Mouse (Mus musculus): ENCODE results near the gene Gpr135. TPM values are rescaled to one million over a fixed set of nuclear protein-coding genes. Genes with fewer than 3 reads are reported as not detected.

The Gpr135 gene
- total and polyA plus RNA-seq, 3 experiments: not detected

DNA sequence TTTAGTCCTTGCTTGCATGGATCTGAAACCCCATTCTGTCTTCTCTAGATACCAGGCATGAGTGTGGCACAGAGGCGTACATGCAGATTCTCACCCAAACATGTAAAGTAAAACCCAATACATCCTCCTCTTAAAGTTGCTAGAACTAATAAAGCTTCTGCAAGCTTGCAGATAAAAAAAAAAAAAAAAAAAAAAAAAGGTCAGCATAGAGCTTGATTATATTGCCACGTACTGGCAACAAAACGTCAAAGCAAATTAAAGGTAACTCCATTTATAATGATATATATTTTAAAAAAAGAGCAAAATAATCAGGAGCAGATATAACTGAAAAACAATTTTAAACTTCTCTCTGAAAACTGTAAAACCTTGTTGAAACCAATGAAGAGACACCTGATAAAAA lies 29.7 kb downstream of the Gpr135 start:
- no peak for TF ChIP-seq GATA2 (IDR thresholded peaks at IDR 0.05; ENCODE audit: borderline replicate concordance, low read depth, low read length)
- TF ChIP-seq TAL1 (conservative IDR thresholded peaks at IDR 0.05; ENCODE audit: low read depth, low read length): no peak
- no peak for TF ChIP-seq CTCF (IDR thresholded peaks at IDR 0.05; ENCODE audit: low read depth, low read length)
- TF ChIP-seq GATA1 (IDR thresholded peaks at IDR 0.05; ENCODE audit: borderline replicate concordance, low read length): no peak
- no peak for TF ChIP-seq POLR2AphosphoS5 (IDR thresholded peaks at IDR 0.05; ENCODE audit: insufficient replicate concordance, low read depth, low read length)
- Histone ChIP-seq H3K9me3 (replicated peaks) (no peaks in the 10 kb centered on the region), H3K36me3 (replicated peaks) (no peaks in the 10 kb centered on the region), H3K27me3 (ENCODE audit: insufficient read depth, low read length) (peaks cover 7% of the 10 kb centered on the region; the same call in 1 of the 2 replicates), H3K4me3 (ENCODE audit: low read depth, low read length) (no peak overlapping the region), H3K4me1 (ENCODE audit: insufficient read depth, low read depth, low read length) (peaks cover 16% of the 10 kb centered on the region)
- no peak for DNase-seq (ENCODE audit: low spot score)
- ATAC-seq (ENCODE audit: extremely low read depth, insufficient number of reproducible peaks, low FRiP score, poor library complexity, severe bottlenecking): no peak

DNA sequence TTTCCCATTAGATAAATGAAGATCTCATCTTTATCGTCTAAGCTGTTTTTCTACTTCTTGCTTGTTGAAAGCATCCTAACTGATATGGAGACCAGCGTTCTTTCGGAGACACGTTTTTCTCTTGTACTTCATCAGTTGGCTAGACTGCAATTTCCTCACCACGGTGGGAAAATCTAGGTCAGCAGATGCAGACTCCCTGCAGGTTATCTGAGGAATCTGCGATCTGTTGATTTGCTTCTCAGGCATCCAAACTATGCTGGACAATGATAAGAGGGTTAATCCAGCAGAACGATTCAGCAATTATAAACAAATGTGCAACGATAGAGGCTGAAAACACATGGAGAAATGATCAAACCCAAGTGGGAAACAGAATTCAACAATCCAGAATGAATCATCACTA lies 31.4 kb downstream of the Gpr135 start:
- Histone ChIP-seq H3K27me3 (ENCODE audit: insufficient read depth, low read length) (peaks cover 5% of the 10 kb centered on the region; the same call in 1 of the 2 replicates), H3K4me3 (ENCODE audit: low read depth, low read length) (no peak overlapping the region), H3K4me1 (ENCODE audit: insufficient read depth, low read depth, low read length) (peaks cover 18% of the 10 kb centered on the region), H3K36me3 (replicated peaks) (no peaks in the 10 kb centered on the region), H3K9me3 (replicated peaks) (no peaks in the 10 kb centered on the region)
- ATAC-seq (ENCODE audit: extremely low read depth, insufficient number of reproducible peaks, low FRiP score, poor library complexity, severe bottlenecking): no peak; the same call in 1 of the 2 replicates
- no peak for TF ChIP-seq TAL1 (conservative IDR thresholded peaks at IDR 0.05; ENCODE audit: low read depth, low read length)
- TF ChIP-seq CTCF (IDR thresholded peaks at IDR 0.05; ENCODE audit: low read depth, low read length): no peak
- TF ChIP-seq GATA2 (IDR thresholded peaks at IDR 0.05; ENCODE audit: borderline replicate concordance, low read depth, low read length): no peak
- no peak for DNase-seq (ENCODE audit: low spot score)

DNA sequence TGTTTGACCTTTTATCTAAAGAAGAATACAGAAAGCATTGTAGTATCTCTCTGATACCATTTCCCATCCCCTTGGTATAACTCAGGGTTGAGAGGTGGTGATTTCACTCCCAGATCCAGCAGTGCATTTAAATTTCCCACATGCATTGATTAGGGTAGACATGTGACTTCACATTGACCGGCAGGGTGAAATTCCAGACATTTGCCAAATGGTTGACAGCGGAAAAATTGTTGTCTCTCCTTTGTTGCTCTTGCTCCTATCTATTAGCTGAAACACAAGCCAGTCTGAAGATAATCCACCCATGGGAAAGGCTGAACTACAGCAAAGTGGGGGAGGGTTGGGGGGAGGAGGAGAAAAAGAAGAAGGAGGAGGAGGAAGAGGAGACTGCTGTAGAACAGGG lies 32.1 kb downstream of the Gpr135 start:
- ATAC-seq (ENCODE audit: extremely low read depth, insufficient number of reproducible peaks, low FRiP score, poor library complexity, severe bottlenecking) (no peak), DNase-seq (ENCODE audit: low spot score) (no peak)
- no peak for TF ChIP-seq GATA2 (IDR thresholded peaks at IDR 0.05; ENCODE audit: borderline replicate concordance, low read depth, low read length)
- TF ChIP-seq CTCF (IDR thresholded peaks at IDR 0.05; ENCODE audit: low read depth, low read length): no peak
- no peak for TF ChIP-seq TAL1 (conservative IDR thresholded peaks at IDR 0.05; ENCODE audit: low read depth, low read length)
- TF ChIP-seq POLR2AphosphoS5 (IDR thresholded peaks at IDR 0.05; ENCODE audit: insufficient replicate concordance, low read depth, low read length): no peak
- TF ChIP-seq GATA1 (IDR thresholded peaks at IDR 0.05; ENCODE audit: borderline replicate concordance, low read length): no peak
- Histone ChIP-seq H3K9me3 (replicated peaks) (no peaks in the 10 kb centered on the region), H3K4me1 (ENCODE audit: insufficient read depth, low read depth, low read length) (peaks cover 18% of the 10 kb centered on the region), H3K27me3 (ENCODE audit: insufficient read depth, low read length) (peaks cover 4% of the 10 kb centered on the region; the same call in 1 of the 2 replicates), H3K4me3 (ENCODE audit: low read depth, low read length) (no peak overlapping the region), H3K36me3 (replicated peaks) (no peaks in the 10 kb centered on the region)

DNA sequence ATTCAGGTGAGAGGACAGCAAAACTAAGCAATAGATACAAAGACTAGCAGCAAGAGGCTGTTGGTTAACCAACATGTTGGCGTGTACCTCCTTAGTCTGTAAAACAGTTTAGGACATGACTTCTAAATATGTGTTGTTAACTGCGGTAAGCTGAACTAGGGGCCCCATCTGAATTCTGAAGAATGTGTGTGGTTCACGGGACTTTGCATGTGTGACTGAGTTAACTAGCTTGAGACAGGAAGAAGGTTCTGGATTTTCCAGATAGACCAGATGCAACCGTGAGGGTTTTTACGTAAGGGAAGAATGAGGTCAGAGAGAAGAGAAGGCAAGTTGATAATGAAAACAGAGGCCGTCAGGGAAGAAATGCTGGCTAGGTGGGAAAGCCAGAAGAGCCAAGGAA lies 33.9 kb downstream of the Gpr135 start:
- Histone ChIP-seq H3K4me1 (ENCODE audit: insufficient read depth, low read depth, low read length) (peaks cover 18% of the 10 kb centered on the region), H3K27me3 (ENCODE audit: insufficient read depth, low read length) (no peaks in the 10 kb centered on the region), H3K9me3 (replicated peaks) (no peaks in the 10 kb centered on the region), H3K4me3 (ENCODE audit: low read depth, low read length) (no peak overlapping the region), H3K36me3 (replicated peaks) (no peaks in the 10 kb centered on the region)
- no peak for DNase-seq (ENCODE audit: low spot score)
- no peak for ATAC-seq (ENCODE audit: extremely low read depth, insufficient number of reproducible peaks, low FRiP score, poor library complexity, severe bottlenecking)
- TF ChIP-seq GATA2 (IDR thresholded peaks at IDR 0.05; ENCODE audit: borderline replicate concordance, low read depth, low read length) (no peak), POLR2AphosphoS5 (IDR thresholded peaks at IDR 0.05; ENCODE audit: insufficient replicate concordance, low read depth, low read length) (no peak), CTCF (IDR thresholded peaks at IDR 0.05; ENCODE audit: low read depth, low read length) (no peak), GATA1 (IDR thresholded peaks at IDR 0.05; ENCODE audit: borderline replicate concordance, low read length) (no peak), TAL1 (conservative IDR thresholded peaks at IDR 0.05; ENCODE audit: low read depth, low read length) (no peak)

DNA sequence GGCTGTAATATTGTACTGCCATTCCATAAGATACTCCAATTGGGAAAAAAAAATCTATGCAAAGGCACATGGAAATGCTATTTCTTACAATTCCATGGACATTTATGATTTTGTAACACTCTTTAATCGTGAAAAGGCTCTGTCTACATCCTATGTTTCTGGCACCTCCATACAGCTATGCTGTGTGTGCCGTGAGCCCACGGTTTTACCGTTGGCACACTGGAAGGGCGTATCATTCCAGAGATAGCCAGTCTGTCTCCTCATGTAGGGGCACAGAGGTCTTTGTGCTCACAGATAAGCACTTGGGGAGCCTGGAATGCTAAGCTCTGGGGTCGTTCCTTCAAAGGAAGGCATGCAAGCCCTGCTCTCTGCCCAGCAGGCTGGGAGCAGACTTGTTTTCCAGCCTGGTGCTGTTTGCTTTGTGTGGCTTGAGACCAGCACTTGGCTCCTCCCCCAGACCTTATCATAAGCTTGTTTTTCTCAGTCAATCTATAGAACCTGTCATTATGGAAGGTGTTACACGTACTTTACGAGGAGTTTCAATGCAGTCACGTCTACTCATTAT lies 34.7 kb downstream of the Gpr135 start:
- no peak for ATAC-seq (ENCODE audit: extremely low read depth, insufficient number of reproducible peaks, low FRiP score, poor library complexity, severe bottlenecking)
- H3K27me3 ChIP-seq (ENCODE audit: insufficient read depth, low read length): peaks cover 3% of the 10 kb centered on the region; the same call in 1 of the 2 replicates

DNA sequence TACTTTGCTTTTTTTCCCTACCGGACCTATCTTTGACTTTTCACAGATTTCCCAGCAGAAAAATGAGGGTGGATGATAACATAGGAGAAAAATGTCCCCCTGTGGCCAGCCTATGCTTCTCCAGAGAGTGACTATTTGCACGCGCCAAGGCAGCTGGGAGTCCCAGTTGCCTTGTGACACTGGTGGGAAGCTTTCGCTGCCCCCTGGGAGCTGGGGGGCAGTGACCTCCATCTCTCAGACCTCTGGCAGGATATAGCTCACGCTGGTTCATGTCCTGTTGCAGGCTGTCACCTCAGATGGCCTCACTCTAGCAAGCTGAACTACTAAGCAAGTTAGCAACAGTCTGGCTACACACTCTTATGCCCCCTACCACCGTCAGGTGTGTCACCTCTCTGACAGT lies 39.1 kb downstream of the Gpr135 start:
- DNase-seq (ENCODE audit: low spot score): no peak
- ATAC-seq (ENCODE audit: extremely low read depth, insufficient number of reproducible peaks, low FRiP score, poor library complexity, severe bottlenecking): no peak
- TF ChIP-seq POLR2AphosphoS5 (IDR thresholded peaks at IDR 0.05; ENCODE audit: insufficient replicate concordance, low read depth, low read length): no peak
- Histone ChIP-seq H3K36me3 (replicated peaks) (no peaks in the 10 kb centered on the region), H3K9me3 (replicated peaks) (peaks cover 2% of the 10 kb centered on the region; the same call in 1 of the 2 replicates), H3K4me3 (ENCODE audit: low read depth, low read length) (no peak overlapping the region), H3K27me3 (ENCODE audit: insufficient read depth, low read length) (peaks cover 3% of the 10 kb centered on the region; the same call in 1 of the 2 replicates), H3K4me1 (ENCODE audit: insufficient read depth, low read depth, low read length) (peaks cover 5% of the 10 kb centered on the region)

More for the DNA sequence above, 34.7 kb downstream of the Gpr135 start:
- DNase-seq (ENCODE audit: low spot score): no peak
- H3K4me3 ChIP-seq (ENCODE audit: low read depth, low read length): no peak overlapping the region
- H3K36me3 ChIP-seq (replicated peaks): no peaks in the 10 kb centered on the region
- peaks cover 18% of the 10 kb centered on the region for H3K4me1 ChIP-seq (ENCODE audit: insufficient read depth, low read depth, low read length)
- no peaks in the 10 kb centered on the region for H3K9me3 ChIP-seq (replicated peaks)
- TF ChIP-seq POLR2AphosphoS5 (IDR thresholded peaks at IDR 0.05; ENCODE audit: insufficient replicate concordance, low read depth, low read length) (no peak), GATA2 (IDR thresholded peaks at IDR 0.05; ENCODE audit: borderline replicate concordance, low read depth, low read length) (no peak), GATA1 (IDR thresholded peaks at IDR 0.05; ENCODE audit: borderline replicate concordance, low read length) (no peak), TAL1 (conservative IDR thresholded peaks at IDR 0.05; ENCODE audit: low read depth, low read length) (no peak), CTCF (IDR thresholded peaks at IDR 0.05; ENCODE audit: low read depth, low read length) (no peak)
